Mouse (Mus musculus) frontal cortex, postnatal 14 days (tissue): ENCODE results near the gene Sema3a.

Experiments
- DNase-seq, 2 experiments: peaks; one replicate each; pipeline ENCODE4 v3.0.0; 2022; ENCODE audit warnings: low spot score in 2 of 2

Gene Sema3a

GRCm38 (mm10) chr5:13125241-13125692, at the start of gene Sema3a:
Gene Sema3a, plus strand, starts transcription at chr5:13125414.
- DNase-seq, result no peak

GRCm38 (mm10) chr5:13084777-13085439, 40.3 kb upstream of the Sema3a start:
- no peak for DNase-seq

- DNase-seq, result no peak
Observed at GRCm38 (mm10) chr5:13090431-13090830, 34.8 kb upstream of the Sema3a start.

GRCm38 (mm10) chr5:13109522-13109921, 15.7 kb upstream of the Sema3a start:
- DNase-seq, result no peak

- DNase-seq, result no peak
Observed at GRCm38 (mm10) chr5:13117236-13117635, 8.0 kb upstream of the Sema3a start.

GRCm38 (mm10) chr5:13125757-13126156, 543 bp downstream of the Sema3a start:
- no peak for DNase-seq

- no peak for DNase-seq
Observed at GRCm38 (mm10) chr5:13126196-13126595, 982 bp downstream of the Sema3a start.

GRCm38 (mm10) chr5:13127121-13127520, 1.9 kb downstream of the Sema3a start:
- no peak for DNase-seq

GRCm38 (mm10) chr5:13144733-13145457, 19.7 kb downstream of the Sema3a start:
- DNase-seq, result no peak

GRCm38 (mm10) chr5:13149909-13150308, 24.7 kb downstream of the Sema3a start:
- no peak for DNase-seq

- no peak for DNase-seq
Observed at GRCm38 (mm10) chr5:13151002-13151401, 25.8 kb downstream of the Sema3a start.

GRCm38 (mm10) chr5:13157761-13158612, 32.8 kb downstream of the Sema3a start:
- DNase-seq, result no peak

GRCm38 (mm10) chr5:13182186-13182585, 57.0 kb downstream of the Sema3a start:
- DNase-seq, result no peak

- no peak for DNase-seq
Observed at GRCm38 (mm10) chr5:13197886-13198285, 72.7 kb downstream of the Sema3a start.

GRCm38 (mm10) chr5:13199709-13200108, 74.5 kb downstream of the Sema3a start:
- DNase-seq, result no peak

GRCm38 (mm10) chr5:13255353-13255752, 130.1 kb downstream of the Sema3a start:
- no peak for DNase-seq

GRCm38 (mm10) chr5:13256321-13256720, 131.1 kb downstream of the Sema3a start:
- no peak for DNase-seq

- DNase-seq, result peak in 1 of 2 experiments; percentile 14
Observed at GRCm38 (mm10) chr5:13263087-13263486, 137.9 kb downstream of the Sema3a start.

GRCm38 (mm10) chr5:13263539-13263938, 138.3 kb downstream of the Sema3a start:
- no peak for DNase-seq

- no peak for DNase-seq
Observed at GRCm38 (mm10) chr5:13312667-13313066, 187.5 kb downstream of the Sema3a start.

- DNase-seq, result no peak
Observed at GRCm38 (mm10) chr5:13313977-13314376, 188.8 kb downstream of the Sema3a start.

- DNase-seq, result no peak
Observed at GRCm38 (mm10) chr5:13318728-13319429, 193.7 kb downstream of the Sema3a start.
